Mouse (Mus musculus) kidney, postnatal 36 days (tissue): Measurements from ENCODE around the gene Pbx4.

Experiments used
- DNase-seq, 2 experiments: peaks; one replicate each; pipeline ENCODE4 v3.0.0; 2021 to 2022; ENCODE audit warnings: mixed read lengths in 2 of 2

Gene Pbx4

GRCm38 (mm10) chr8:69874654-69875053 is 42.4 kb downstream of the Pbx4 start:
- DNase-seq, result no peak

GRCm38 (mm10) chr8:69876097-69876496 is 43.8 kb downstream of the Pbx4 start:
- DNase-seq, result no peak

GRCm38 (mm10) chr8:69876967-69877366 is 44.7 kb downstream of the Pbx4 start:
- DNase-seq, result no peak

- DNase-seq, result no peak
Measured at GRCm38 (mm10) chr8:69877396-69877795, 45.1 kb downstream of the Pbx4 start.

GRCm38 (mm10) chr8:69877992-69878391 is 45.7 kb downstream of the Pbx4 start:
- DNase-seq, result no peak

GRCm38 (mm10) chr8:69879678-69880077 is 47.4 kb downstream of the Pbx4 start:
- DNase-seq, result no peak

- DNase-seq, result no peak
Measured at GRCm38 (mm10) chr8:69880841-69881240, 48.5 kb downstream of the Pbx4 start.

GRCm38 (mm10) chr8:69881261-69881865 is 49.1 kb downstream of the Pbx4 start:
- no peak for DNase-seq

GRCm38 (mm10) chr8:69882021-69882756 is 49.9 kb downstream of the Pbx4 start:
- DNase-seq, result peak; percentile 63 to 80

GRCm38 (mm10) chr8:69882833-69883600 is 50.7 kb downstream of the Pbx4 start:
- DNase-seq, result no peak

- DNase-seq, result no peak
Measured at GRCm38 (mm10) chr8:69884141-69884540, 51.9 kb downstream of the Pbx4 start.

GRCm38 (mm10) chr8:69887289-69888243 is 55.3 kb downstream of the Pbx4 start, which contains the start of gene Cilp2:
TSS of gene Cilp2 (minus strand) at chr8:69887687.
- peak; percentile 58 to 70 for DNase-seq

GRCm38 (mm10) chr8:69888244-69888866 is 56.1 kb downstream of the Pbx4 start:
- peak in 1 of 2 experiments; percentile 42 for DNase-seq

- peak in 1 of 2 experiments; percentile 46 for DNase-seq
Measured at GRCm38 (mm10) chr8:69888902-69889301, 56.6 kb downstream of the Pbx4 start.

- DNase-seq, result peak in 1 of 2 experiments; percentile 73
Measured at GRCm38 (mm10) chr8:69890813-69891241, 58.5 kb downstream of the Pbx4 start.

- DNase-seq, result peak; percentile 43 to 81
Measured at GRCm38 (mm10) chr8:69893863-69894262, 61.6 kb downstream of the Pbx4 start.

- no peak for DNase-seq
Measured at GRCm38 (mm10) chr8:69894836-69895332, 62.6 kb downstream of the Pbx4 start.

- DNase-seq, result no peak
Measured at GRCm38 (mm10) chr8:69895772-69896451, 63.6 kb downstream of the Pbx4 start.

GRCm38 (mm10) chr8:69897857-69898256 is 65.6 kb downstream of the Pbx4 start:
- DNase-seq, result peak; percentile 54 to 62

- DNase-seq, result peak; percentile 45 to 61
Measured at GRCm38 (mm10) chr8:69899876-69900275, 67.6 kb downstream of the Pbx4 start.

GRCm38 (mm10) chr8:69900895-69901451 is 68.7 kb downstream of the Pbx4 start:
- no peak for DNase-seq
